Mouse (Mus musculus): ENCODE data around the gene Rftn2. TPM values are rescaled to one million over a fixed set of nuclear protein-coding genes. Genes with fewer than 3 reads are reported as not detected.

Gene Rftn2
- polyA plus RNA-seq, 1 experiment from 2014 or later: 7.0 TPM

DNA sequence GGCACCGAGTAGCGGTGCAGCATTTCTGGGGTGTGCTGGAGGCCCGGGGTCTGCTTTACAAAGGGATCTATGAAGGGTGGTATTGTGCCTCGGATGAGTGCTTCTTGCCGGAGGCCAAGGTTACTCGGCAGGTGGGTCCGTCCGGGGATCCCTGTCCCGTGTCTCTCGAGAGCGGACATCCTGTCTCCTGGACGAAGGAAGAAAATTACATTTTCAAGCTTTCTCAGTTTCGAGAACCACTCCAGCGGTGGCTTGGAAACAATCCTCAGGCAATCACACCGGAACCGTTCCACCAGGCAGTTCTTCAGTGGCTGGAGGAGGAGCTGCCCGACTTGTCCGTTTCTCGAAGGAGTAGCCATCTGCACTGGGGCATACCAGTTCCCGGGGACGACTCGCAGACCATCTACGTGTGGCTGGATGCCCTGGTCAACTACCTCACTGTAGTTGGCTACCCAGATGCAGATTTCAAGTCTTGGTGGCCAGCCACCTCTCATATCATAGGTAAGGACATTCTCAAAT is 11.1 kb upstream of the Rftn2 start:
- Histone ChIP-seq H3K4me3 (replicated peaks; ENCODE audit: low read depth, low read length) (peak overlapping the region; percentile 63), H3K4me1 (replicated peaks; ENCODE audit: insufficient read depth, low read length) (peaks cover 13% of the 10 kb centered on the region; the same call in 1 of the 2 replicates), H3K4me2 (ENCODE audit: low read length) (peak overlapping the region; percentile 98), H3K9ac (ENCODE audit: low read depth, low read length) (peak overlapping the region; percentile 66), H3K9me3 (replicated peaks; ENCODE audit: low read length) (no peaks in the 10 kb centered on the region), H3K27ac (peak overlapping the region; percentile 58; the same call in 1 of the 2 replicates), H3K36me3 (ENCODE audit: insufficient read depth, low read length) (no peaks in the 10 kb centered on the region), H3K27me3 (ENCODE audit: insufficient read depth, low read length) (no peaks in the 10 kb centered on the region)
- DNase-seq (ENCODE audit: low spot score) (peak; percentile 52), ATAC-seq (replicated peaks; ENCODE audit: low FRiP score, low read depth) (peak; percentile 43)
- no peak for TF ChIP-seq CTCF (IDR thresholded peaks at IDR 0.05; ENCODE audit: low read depth)
- WGBS: under 1% methylated on average over 23 of the region's 23 CpGs

DNA sequence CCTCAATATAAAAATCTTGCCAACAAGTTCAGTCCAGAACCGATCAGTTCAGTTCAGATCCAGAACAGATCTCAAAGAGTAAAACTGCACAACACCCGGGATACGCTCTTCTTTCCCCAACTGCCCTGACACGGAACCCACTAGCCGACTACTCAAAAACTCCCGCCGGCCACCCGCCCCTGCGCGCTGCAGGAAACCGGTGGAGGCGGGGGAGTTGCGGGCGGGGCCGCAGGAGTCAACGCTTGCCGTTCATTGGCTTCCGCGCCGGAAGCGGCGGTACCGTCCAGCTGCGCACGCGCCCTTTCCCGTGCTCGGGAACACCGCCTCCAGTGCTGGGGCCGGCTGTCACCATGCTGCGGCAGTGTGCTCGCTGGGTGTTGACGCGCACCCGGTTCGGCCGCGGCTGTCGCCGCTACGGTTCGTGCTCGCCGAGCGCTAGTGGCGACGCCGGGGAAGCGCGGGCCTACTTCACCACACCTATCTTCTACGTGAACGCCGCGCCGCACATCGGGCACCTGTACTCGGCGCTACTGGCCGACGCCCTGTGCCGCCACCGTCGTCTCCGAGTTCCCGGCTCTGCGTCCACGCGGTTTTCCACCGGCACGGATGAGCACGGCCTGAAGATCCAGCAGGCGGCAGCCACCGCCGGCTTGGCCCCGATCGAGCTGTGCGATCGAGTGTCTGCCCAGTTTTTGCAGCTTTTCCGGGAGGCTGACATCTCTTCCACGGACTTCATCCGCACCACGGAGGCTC is 10.5 kb upstream of the Rftn2 start, which contains the start of gene Mars2:
Gene Mars2 (plus strand): TSS at position 288 of the 753 bp plus-strand sequence.
- no peaks in the 10 kb centered on the region for H3K27me3 ChIP-seq (ENCODE audit: insufficient read depth, low read length)
- under 1% methylated on average over 82 of the region's 82 CpGs for WGBS

DNA sequence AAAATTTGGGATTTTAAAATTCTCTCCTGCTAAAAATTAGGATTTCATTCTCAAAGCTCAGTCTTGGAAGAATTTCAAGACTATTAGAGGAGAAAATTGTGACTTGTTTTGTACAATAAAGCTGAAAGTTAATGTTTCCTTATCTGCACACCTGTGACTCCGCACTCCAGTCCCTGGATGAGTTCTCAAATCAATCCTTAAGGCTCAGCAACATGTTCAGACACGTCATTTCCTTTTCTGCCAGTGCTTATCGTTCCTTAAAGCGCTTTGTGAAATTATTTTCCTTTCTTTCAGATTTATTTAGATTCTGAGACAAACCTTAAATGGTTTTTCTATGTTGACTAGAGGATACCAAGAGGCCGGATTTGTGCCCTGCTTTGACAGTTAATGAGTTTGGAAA is 9.9 kb upstream of the Rftn2 start:
- no peak overlapping the region for H3K27ac ChIP-seq
- H3K4me3 ChIP-seq (replicated peaks; ENCODE audit: low read depth, low read length): peak overlapping the region; percentile 63
- ATAC-seq (replicated peaks; ENCODE audit: low FRiP score, low read depth) (no peak), DNase-seq (ENCODE audit: low spot score) (no peak)
- H3K9me3 ChIP-seq (replicated peaks; ENCODE audit: low read length): no peaks in the 10 kb centered on the region
- H3K36me3 ChIP-seq (ENCODE audit: insufficient read depth, low read length): no peaks in the 10 kb centered on the region
- WGBS: 31% methylated on average over 5 of the region's 5 CpGs
- TF ChIP-seq CTCF (IDR thresholded peaks at IDR 0.05; ENCODE audit: low read depth): no peak
- peaks cover 13% of the 10 kb centered on the region; the same call in 1 of the 2 replicates for H3K4me1 ChIP-seq (replicated peaks; ENCODE audit: insufficient read depth, low read length)
- no peaks in the 10 kb centered on the region for H3K27me3 ChIP-seq (ENCODE audit: insufficient read depth, low read length)
- H3K4me2 ChIP-seq (ENCODE audit: low read length): peak overlapping the region; percentile 98
- H3K9ac ChIP-seq (ENCODE audit: low read depth, low read length): peak overlapping the region; percentile 40; the same call in 1 of the 2 replicates

More for the DNA sequence above, 10.5 kb upstream of the Rftn2 start, which contains the start of gene Mars2:
- peak; percentile 98 for ATAC-seq (replicated peaks; ENCODE audit: low FRiP score, low read depth)
- TF ChIP-seq CTCF (IDR thresholded peaks at IDR 0.05; ENCODE audit: low read depth): peak; percentile 45
- Histone ChIP-seq H3K27ac (peak within 1 kb of the TSS; percentile 58; the same call in 1 of the 2 replicates), H3K9me3 (replicated peaks; ENCODE audit: low read length) (no peaks in the 10 kb centered on the region), H3K9ac (ENCODE audit: low read depth, low read length) (peak within 1 kb of the TSS; percentile 66), H3K4me3 (replicated peaks; ENCODE audit: low read depth, low read length) (peak within 1 kb of the TSS; percentile 63), H3K4me1 (replicated peaks; ENCODE audit: insufficient read depth, low read length) (peaks cover 13% of the 10 kb centered on the region; the same call in 1 of the 2 replicates), H3K4me2 (ENCODE audit: low read length) (peak within 1 kb of the TSS; percentile 98), H3K36me3 (ENCODE audit: insufficient read depth, low read length) (no peaks in the 10 kb centered on the region)
- peak; percentile 98 for DNase-seq (ENCODE audit: low spot score)

DNA sequence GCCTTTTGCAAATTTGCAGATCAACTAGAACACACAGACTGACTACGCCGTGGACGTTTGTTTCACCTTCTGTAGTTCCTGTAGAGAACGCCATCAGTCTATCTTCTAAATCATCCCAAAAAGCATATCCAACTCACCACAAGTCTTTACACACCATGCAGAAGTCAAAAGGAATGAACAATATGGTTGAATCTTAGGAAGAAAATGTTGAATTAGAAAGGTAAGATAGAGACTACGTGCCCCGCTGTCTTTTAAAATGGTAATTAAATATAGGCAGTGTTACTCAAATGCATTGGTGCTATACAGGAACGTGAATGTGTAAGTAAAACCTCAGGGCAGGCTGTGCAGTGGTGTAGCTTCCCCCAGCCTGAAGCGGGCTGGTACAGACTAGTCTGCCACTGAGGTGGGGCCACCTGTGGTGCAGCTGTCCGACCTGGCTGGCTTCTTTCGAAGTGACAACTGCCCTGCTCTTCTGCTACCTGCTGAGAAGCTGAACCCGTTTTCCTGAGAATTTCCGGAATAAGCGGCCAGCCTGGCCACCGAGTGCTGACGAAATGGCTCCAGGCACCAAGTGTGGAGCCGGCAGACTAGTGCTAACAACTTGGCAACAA is 8.4 kb upstream of the Rftn2 start:
- Histone ChIP-seq H3K4me1 (replicated peaks; ENCODE audit: insufficient read depth, low read length) (peaks cover 13% of the 10 kb centered on the region; the same call in 1 of the 2 replicates), H3K27me3 (ENCODE audit: insufficient read depth, low read length) (no peaks in the 10 kb centered on the region), H3K9me3 (replicated peaks; ENCODE audit: low read length) (no peaks in the 10 kb centered on the region), H3K4me2 (ENCODE audit: low read length) (no peak overlapping the region), H3K9ac (ENCODE audit: low read depth, low read length) (no peak overlapping the region), H3K36me3 (ENCODE audit: insufficient read depth, low read length) (no peaks in the 10 kb centered on the region), H3K4me3 (replicated peaks; ENCODE audit: low read depth, low read length) (no peak overlapping the region), H3K27ac (no peak overlapping the region)
- ATAC-seq (replicated peaks; ENCODE audit: low FRiP score, low read depth): no peak
- DNase-seq (ENCODE audit: low spot score): no peak
- WGBS: 59% methylated on average over 16 of the region's 16 CpGs
- TF ChIP-seq CTCF (IDR thresholded peaks at IDR 0.05; ENCODE audit: low read depth): no peak

DNA sequence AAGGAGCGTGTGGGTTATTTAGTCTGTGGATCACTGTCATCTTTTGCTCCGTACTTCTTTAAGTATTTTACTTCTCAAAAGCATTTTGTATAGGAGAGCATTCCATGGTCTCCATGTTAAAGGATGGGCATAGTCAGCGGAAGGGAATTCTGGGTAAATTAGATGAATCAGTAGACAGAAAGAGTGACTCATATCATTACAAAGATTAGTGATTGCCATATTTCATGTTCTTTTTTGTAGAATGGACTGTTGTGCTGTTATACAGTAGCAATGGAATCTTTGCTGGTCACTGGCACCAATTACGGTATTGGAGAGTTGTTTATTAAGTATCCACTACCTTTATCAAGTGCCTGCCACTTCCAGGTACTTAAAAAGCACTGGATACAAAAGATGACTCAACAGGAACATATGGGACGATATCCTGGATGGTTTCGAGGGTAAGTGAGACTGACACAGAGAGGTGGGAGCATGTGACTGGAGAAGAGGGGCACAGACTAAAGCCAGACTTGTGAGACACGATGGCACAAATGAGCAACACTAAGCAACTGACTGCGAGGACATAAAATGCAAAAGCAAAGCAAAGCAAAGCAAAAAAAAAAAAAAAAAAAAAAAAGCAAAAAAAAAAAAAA is 1.8 kb upstream of the Rftn2 start:
- TF ChIP-seq CTCF (IDR thresholded peaks at IDR 0.05; ENCODE audit: low read depth): no peak
- DNase-seq (ENCODE audit: low spot score): no peak
- H3K4me1 ChIP-seq (replicated peaks; ENCODE audit: insufficient read depth, low read length): no peaks in the 10 kb centered on the region
- no peak overlapping the region for H3K9ac ChIP-seq (ENCODE audit: low read depth, low read length)
- 84% methylated on average over 8 of the region's 8 CpGs for WGBS
- no peaks in the 10 kb centered on the region for H3K27me3 ChIP-seq (ENCODE audit: insufficient read depth, low read length)
- H3K27ac ChIP-seq: no peak overlapping the region
- ATAC-seq (replicated peaks; ENCODE audit: low FRiP score, low read depth): no peak
- no peak overlapping the region for H3K4me2 ChIP-seq (ENCODE audit: low read length)
- H3K4me3 ChIP-seq (replicated peaks; ENCODE audit: low read depth, low read length): no peak overlapping the region
- no peaks in the 10 kb centered on the region for H3K36me3 ChIP-seq (ENCODE audit: insufficient read depth, low read length)
- no peaks in the 10 kb centered on the region for H3K9me3 ChIP-seq (replicated peaks; ENCODE audit: low read length)

DNA sequence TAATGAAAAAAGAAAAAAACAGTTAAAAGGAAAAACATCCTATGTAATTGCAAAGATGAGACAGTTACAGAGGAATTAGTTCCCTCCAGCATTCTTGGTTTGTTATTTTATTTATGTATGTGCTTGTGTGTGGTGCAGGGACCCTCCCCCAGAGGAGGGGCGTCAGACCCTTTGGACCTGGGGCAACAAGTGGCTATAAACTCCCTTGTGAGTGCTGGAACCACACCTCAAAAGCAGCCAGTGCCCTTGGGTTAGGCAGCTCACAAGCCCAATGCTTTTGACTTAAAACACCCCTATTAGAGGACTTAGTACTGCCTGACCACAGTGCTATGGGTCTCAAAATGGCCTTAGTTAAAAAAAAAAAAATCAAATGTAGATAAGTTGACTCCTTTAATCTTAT is 794 bp upstream of the Rftn2 start:
- no peak for TF ChIP-seq CTCF (IDR thresholded peaks at IDR 0.05; ENCODE audit: low read depth)
- no peak for ATAC-seq (replicated peaks; ENCODE audit: low FRiP score, low read depth)
- Histone ChIP-seq H3K36me3 (ENCODE audit: insufficient read depth, low read length) (no peaks in the 10 kb centered on the region), H3K4me1 (replicated peaks; ENCODE audit: insufficient read depth, low read length) (no peaks in the 10 kb centered on the region), H3K4me2 (ENCODE audit: low read length) (no peak overlapping the region), H3K4me3 (replicated peaks; ENCODE audit: low read depth, low read length) (no peak overlapping the region), H3K27ac (no peak overlapping the region), H3K9ac (ENCODE audit: low read depth, low read length) (no peak overlapping the region), H3K9me3 (replicated peaks; ENCODE audit: low read length) (no peaks in the 10 kb centered on the region), H3K27me3 (ENCODE audit: insufficient read depth, low read length) (no peaks in the 10 kb centered on the region)
- no peak for DNase-seq (ENCODE audit: low spot score)
- WGBS: 27% methylated on average over 1 of the region's 1 CpGs

Measured in kidney, postnatal 0 days (tissue).